Mouse (Mus musculus) hindbrain, embryonic 12.5 days (tissue): ENCODE data around the gene Cnga3. TPM values are rescaled to one million over a fixed set of nuclear protein-coding genes. Genes with fewer than 3 reads are reported as not detected.

Experiments used
- ATAC-seq: fragments of 200-750 bp; cut with Nextera tagmentation; 2 replicates; pipeline ENCODE4 v1.8.0; 2017; ENCODE audit warnings: moderate TSS enrichment; ENCODE audit not compliant: low FRiP score
- H3K27ac ChIP-seq: fragments of 300-500 bp; sonication (generic); 2 replicates; pipeline ENCODE4 v1.5.1; 2016; ENCODE audit warnings: mild to moderate bottlenecking
- H3K27me3 ChIP-seq: fragments of 300-500 bp; sonication (generic); 2 replicates; pipeline ENCODE4 v1.6.1; 2016; ENCODE audit warnings: mild to moderate bottlenecking
- H3K36me3 ChIP-seq: fragments of 300-500 bp; sonication (generic); 2 replicates; pipeline ENCODE4 v1.6.1; 2016; ENCODE audit warnings: mild to moderate bottlenecking
- H3K4me1 ChIP-seq: fragments of 300-500 bp; sonication (generic); 2 replicates; pipeline ENCODE4 v1.6.1; 2016
- H3K4me2 ChIP-seq: fragments of 300-500 bp; sonication (generic); replicated peaks from 2 replicates; pipeline ENCODE4 v1.6.1; 2016; ENCODE audit warnings: mild to moderate bottlenecking
- H3K4me3 ChIP-seq: fragments of 300-500 bp; sonication (generic); 2 replicates; pipeline ENCODE4 v1.5.1; 2016; ENCODE audit warnings: mild to moderate bottlenecking
- H3K9ac ChIP-seq: fragments of 300-500 bp; sonication (generic); 2 replicates; pipeline ENCODE4 v1.6.1; 2016; ENCODE audit warnings: mild to moderate bottlenecking, moderate library complexity
- H3K9me3 ChIP-seq: fragments of 300-500 bp; sonication (generic); replicated peaks from 2 replicates; pipeline ENCODE4 v1.6.1; 2016; ENCODE audit warnings: mild to moderate bottlenecking
- WGBS: fragments of 180-500 bp; shearing (Covaris S2); methylation state at CpG from one replicate; pipeline ENCODE4 v1.1.7; 2016; 5-methylcytosine and 5-hydroxymethylcytosine counted together
- polyA plus RNA-seq: library from polyadenylated mRNA; unstranded; fragments of >200 nt; fragmentation: Nextera tagmentation; extraction: Ambion mirVana; gene quantifications from 2 replicates; pipeline ENCODE4 v1.2.1, GENCODE M21; 2016

The Cnga3 gene
- polyA plus RNA-seq, 1 experiment from 2014 or later: 0.15 TPM

DNA sequence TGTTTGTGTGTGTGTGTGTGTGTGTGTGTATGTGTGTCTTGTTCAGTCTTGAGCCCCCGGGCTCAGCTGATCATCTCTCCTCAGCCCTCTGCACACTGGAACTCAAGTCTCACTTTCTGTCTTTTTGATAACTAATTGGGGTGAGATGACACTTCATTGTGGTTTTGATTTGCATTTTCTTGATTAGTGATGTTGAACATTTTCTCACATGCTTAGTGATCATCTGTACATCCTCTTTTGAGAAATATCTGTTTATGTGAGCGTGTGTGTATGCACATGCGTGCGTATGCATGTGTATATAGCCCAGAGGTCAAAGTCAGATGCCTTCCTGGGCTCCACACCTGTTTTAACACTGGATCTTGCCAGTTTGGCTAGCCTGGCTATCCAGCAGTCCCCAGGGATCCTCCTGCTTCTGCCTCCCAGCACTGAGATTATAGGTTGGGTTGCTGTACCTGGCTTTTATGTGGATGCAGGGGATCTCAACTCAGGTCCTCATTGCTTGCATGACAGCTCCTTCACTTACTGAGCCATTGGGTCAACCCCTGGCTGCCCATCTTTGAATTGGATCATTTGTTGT is 95.8 kb downstream of the Cnga3 start:
- no peak overlapping the region for H3K4me2 ChIP-seq
- 0 out of 2 replicates have a peak, but pooled peaks cover 10% of the 10 kb centered on the region for H3K9me3 ChIP-seq
- H3K27me3 ChIP-seq: no peaks in the 10 kb centered on the region
- 90% methylated on average over 4 of the region's 4 CpGs for WGBS
- no peak overlapping the region for H3K27ac ChIP-seq
- H3K4me3 ChIP-seq: no peak overlapping the region
- no peak overlapping the region for H3K9ac ChIP-seq
- H3K36me3 ChIP-seq: no peaks in the 10 kb centered on the region
- H3K4me1 ChIP-seq: peaks cover 8% of the 10 kb centered on the region
- no peak for ATAC-seq

Other genes starting within 250 kb of the Cnga3 start
- gene Vwa3b, start 187.8 kb upstream of the Cnga3 start, polyA plus RNA-seq: 0.96 and 2.7 TPM in 2 replicates
- gene Inpp4a, start 85.4 kb downstream of the Cnga3 start, polyA plus RNA-seq: 33.7 and 36.1 TPM in 2 replicates
- gene Coa5, start 215.7 kb downstream of the Cnga3 start, polyA plus RNA-seq: 52.3 and 53.5 TPM in 2 replicates
- gene Unc50, start 215.7 kb downstream of the Cnga3 start, polyA plus RNA-seq: 113 and 114 TPM in 2 replicates